Mouse (Mus musculus) CH12.LX (cell line): ENCODE measurements around the gene Tigar.

Experiments used
- CHD2 ChIP-seq: IDR thresholded peaks from 2 replicates; pipeline ENCODE4 v1.6.1; 2011; ENCODE audit warnings: low read length, improper control_type of control experiment
- CTCF ChIP-seq, 2 experiments: IDR thresholded peaks in 1 of 2; conservative IDR thresholded peaks in 1 of 2; 2 replicates each; pipeline ENCODE4 v1.5.1; 2011 to 2012; ENCODE audit warnings: low read depth in 2 of 2, low read length in 2 of 2, improper control_type of control experiment in 1 of 2, inconsistent platforms in 1 of 2, mild to moderate bottlenecking in 1 of 2, moderate library complexity in 1 of 2
- ELF1 ChIP-seq: IDR thresholded peaks from 2 replicates; pipeline ENCODE4 v1.6.1; 2014; ENCODE audit warnings: low read depth, mild to moderate bottlenecking, inconsistent platforms, low read length, improper control_type of control experiment
- EP300 ChIP-seq: IDR thresholded peaks from 2 replicates; pipeline ENCODE4 v1.6.1; 2011; ENCODE audit warnings: low read length, improper control_type of control experiment
- MAFK ChIP-seq: IDR thresholded peaks from 2 replicates; pipeline ENCODE4 v1.6.1; 2011; ENCODE audit warnings: low read length, improper control_type of control experiment; ENCODE audit not compliant: insufficient replicate concordance
- POLR2A ChIP-seq: IDR thresholded peaks from 2 replicates; pipeline ENCODE4 v1.6.1; 2011; ENCODE audit warnings: low read depth, mild to moderate bottlenecking, improper control_type of control experiment, low read length
- TBP ChIP-seq: conservative IDR thresholded peaks from 2 replicates; pipeline ENCODE4 v1.6.1; 2011; ENCODE audit warnings: low read depth, low read length, improper control_type of control experiment
- ZC3H11A ChIP-seq: IDR thresholded peaks from 2 replicates; pipeline ENCODE4 v1.6.1; 2012; ENCODE audit warnings: low read depth, mild to moderate bottlenecking, inconsistent platforms, low read length, improper control_type of control experiment

GRCm38 (mm10) chr6:127106726-127107125 lies 2.6 kb downstream of the Tigar start:
- TF ChIP-seq POLR2A (no peak), TBP (no peak), MAFK (no peak), CTCF (conservative IDR thresholded peaks at IDR 0.05 in 1 of 2, IDR thresholded peaks at IDR 0.05 in 1 of 2; ENCODE audit: low read depth in 2 of 2, low read length in 2 of 2) (no peak), EP300 (no peak), ELF1 (no peak), ZC3H11A (no peak), CHD2 (no peak)
